Mouse (Mus musculus): ENCODE data around the gene Nrxn1. TPM values are rescaled to one million over a fixed set of nuclear protein-coding genes. Genes with fewer than 3 reads are reported as not detected.

Gene Nrxn1
- polyA plus RNA-seq, 1 experiment from 2014 or later = 4.2 TPM

DNA sequence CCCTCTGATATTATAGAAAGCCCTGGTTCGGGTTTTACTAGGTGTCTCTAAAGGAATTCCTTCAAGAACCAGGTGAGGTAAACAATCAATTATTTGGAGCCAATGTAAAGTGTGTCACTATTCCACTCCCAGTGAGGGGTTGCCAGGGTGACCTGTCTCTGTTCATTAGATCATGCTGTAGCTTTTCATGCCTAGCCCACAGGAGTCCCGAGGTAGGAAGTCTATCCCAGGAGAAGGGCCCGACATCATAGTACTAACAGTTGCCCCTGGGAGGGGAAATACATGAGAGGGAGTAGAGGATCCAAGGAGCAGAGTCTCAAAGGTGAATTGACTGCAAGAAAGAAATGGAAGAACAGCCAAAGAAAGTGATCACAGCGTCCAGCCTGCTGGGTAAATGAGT, 639.6 kb downstream of the Nrxn1 start:
- DNase-seq (ENCODE audit: low spot score) = no peak
- peaks cover 40% of the 10 kb centered on the region for H3K27me3 ChIP-seq (replicated peaks; ENCODE audit: control insufficient read depth, insufficient read depth, low read length)
- WGBS = 63% methylated on average over 4 of the region's 4 CpGs
- no peak overlapping the region for H3K9ac ChIP-seq (ENCODE audit: low read length)
- H3K4me2 ChIP-seq (ENCODE audit: low read length) = no peak overlapping the region
- H3K4me3 ChIP-seq (ENCODE audit: low read depth, low read length) = no peak overlapping the region
- 0 out of 2 replicates have a peak, but pooled peaks cover 4% of the 10 kb centered on the region for H3K4me1 ChIP-seq (replicated peaks; ENCODE audit: control insufficient read depth, insufficient read depth, low read length)
- H3K9me3 ChIP-seq (ENCODE audit: control insufficient read depth, low read length) = no peaks in the 10 kb centered on the region
- H3K27ac ChIP-seq (ENCODE audit: low read depth) = no peak overlapping the region
- H3K36me3 ChIP-seq (ENCODE audit: control insufficient read depth, insufficient read depth, low read length) = no peaks in the 10 kb centered on the region
- no peak for ATAC-seq (replicated peaks; ENCODE audit: low FRiP score, low TSS enrichment, low read depth)

DNA sequence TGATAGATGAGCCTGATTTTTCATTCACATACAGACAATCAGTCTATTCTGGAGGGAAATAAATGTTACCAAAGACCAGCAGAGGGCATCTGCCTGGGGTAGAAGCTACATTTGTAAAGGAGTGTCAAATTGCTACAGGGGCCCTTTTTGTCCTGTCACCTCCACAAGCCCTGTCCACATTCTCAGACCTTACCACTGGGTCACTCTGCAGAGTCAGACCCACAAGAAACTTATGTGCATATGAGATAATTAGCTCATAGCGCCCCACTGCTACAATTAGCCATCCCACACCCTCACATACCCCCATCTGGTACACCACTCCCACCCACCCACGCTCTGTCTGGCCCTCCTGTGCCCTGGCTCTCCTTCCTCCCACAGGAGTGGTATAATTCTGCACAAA, 640.1 kb downstream of the Nrxn1 start:
- H3K27me3 ChIP-seq (replicated peaks; ENCODE audit: control insufficient read depth, insufficient read depth, low read length) = peaks cover 40% of the 10 kb centered on the region
- no peak overlapping the region for H3K4me3 ChIP-seq (ENCODE audit: low read depth, low read length)
- 69% methylated on average over 2 of the region's 2 CpGs for WGBS
- no peaks in the 10 kb centered on the region for H3K9me3 ChIP-seq (ENCODE audit: control insufficient read depth, low read length)
- H3K4me2 ChIP-seq (ENCODE audit: low read length) = no peak overlapping the region
- no peaks in the 10 kb centered on the region for H3K36me3 ChIP-seq (ENCODE audit: control insufficient read depth, insufficient read depth, low read length)
- ATAC-seq (replicated peaks; ENCODE audit: low FRiP score, low TSS enrichment, low read depth) (no peak), DNase-seq (ENCODE audit: low spot score) (no peak)
- no peak overlapping the region for H3K9ac ChIP-seq (ENCODE audit: low read length)
- 0 out of 2 replicates have a peak, but pooled peaks cover 4% of the 10 kb centered on the region for H3K4me1 ChIP-seq (replicated peaks; ENCODE audit: control insufficient read depth, insufficient read depth, low read length)
- no peak overlapping the region for H3K27ac ChIP-seq (ENCODE audit: low read depth)

DNA sequence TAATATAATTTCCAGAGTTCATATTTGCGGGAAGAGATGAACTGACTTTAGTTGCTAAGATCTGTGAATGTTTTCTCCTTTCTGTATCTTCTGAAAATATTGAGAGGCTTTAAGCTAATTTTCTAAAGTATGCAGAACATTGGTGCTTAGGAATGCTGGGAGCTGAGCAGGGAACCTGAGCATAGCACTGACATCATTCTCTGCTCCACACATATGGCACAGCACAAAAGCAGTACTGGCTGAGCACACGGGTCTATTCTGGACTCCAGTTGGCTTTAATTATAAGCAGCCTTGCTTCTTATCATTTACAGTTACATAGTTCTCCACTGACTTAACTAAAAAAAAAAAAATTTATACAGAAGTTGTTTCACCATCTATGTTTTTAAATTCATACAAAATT, 641.5 kb downstream of the Nrxn1 start:
- ATAC-seq (replicated peaks; ENCODE audit: low FRiP score, low TSS enrichment, low read depth) = no peak
- Histone ChIP-seq H3K9me3 (ENCODE audit: control insufficient read depth, low read length) (no peaks in the 10 kb centered on the region), H3K27ac (ENCODE audit: low read depth) (no peak overlapping the region), H3K9ac (ENCODE audit: low read length) (no peak overlapping the region), H3K27me3 (replicated peaks; ENCODE audit: control insufficient read depth, insufficient read depth, low read length) (peaks cover 32% of the 10 kb centered on the region), H3K4me1 (replicated peaks; ENCODE audit: control insufficient read depth, insufficient read depth, low read length) (0 out of 2 replicates have a peak, but pooled peaks cover 4% of the 10 kb centered on the region), H3K4me2 (ENCODE audit: low read length) (no peak overlapping the region), H3K36me3 (ENCODE audit: control insufficient read depth, insufficient read depth, low read length) (no peaks in the 10 kb centered on the region), H3K4me3 (ENCODE audit: low read depth, low read length) (no peak overlapping the region)
- DNase-seq (ENCODE audit: low spot score) = no peak
- 73% methylated on average over 2 of the region's 2 CpGs for WGBS

DNA sequence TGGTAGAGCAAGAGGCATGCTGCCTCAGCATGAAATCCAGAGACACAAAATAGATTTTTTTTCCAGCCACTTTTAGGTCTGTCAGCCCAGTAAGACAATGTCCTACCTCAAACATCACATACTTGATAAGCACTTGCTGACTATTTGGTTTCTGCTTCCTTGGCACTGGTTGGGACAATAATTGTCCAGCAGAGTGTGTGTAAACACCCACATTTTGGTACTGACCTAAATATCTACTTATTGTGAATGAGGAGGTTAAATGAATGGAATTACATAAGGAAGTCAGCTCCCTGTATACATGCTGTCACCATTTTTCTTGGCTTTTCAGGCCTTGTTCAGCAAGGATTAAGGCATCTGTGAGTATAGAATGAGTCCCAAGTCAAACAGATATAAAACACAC, 649.8 kb downstream of the Nrxn1 start:
- no peaks in the 10 kb centered on the region for H3K4me1 ChIP-seq (replicated peaks; ENCODE audit: control insufficient read depth, insufficient read depth, low read length)
- no peaks in the 10 kb centered on the region for H3K27me3 ChIP-seq (replicated peaks; ENCODE audit: control insufficient read depth, insufficient read depth, low read length)
- no peaks in the 10 kb centered on the region for H3K9me3 ChIP-seq (ENCODE audit: control insufficient read depth, low read length)
- DNase-seq (ENCODE audit: low spot score) (no peak), ATAC-seq (replicated peaks; ENCODE audit: low FRiP score, low TSS enrichment, low read depth) (no peak)
- H3K4me2 ChIP-seq (ENCODE audit: low read length) = no peak overlapping the region
- H3K9ac ChIP-seq (ENCODE audit: low read length) = no peak overlapping the region
- H3K27ac ChIP-seq (ENCODE audit: low read depth) = no peak overlapping the region
- no peak overlapping the region for H3K4me3 ChIP-seq (ENCODE audit: low read depth, low read length)
- no peaks in the 10 kb centered on the region for H3K36me3 ChIP-seq (ENCODE audit: control insufficient read depth, insufficient read depth, low read length)

DNA sequence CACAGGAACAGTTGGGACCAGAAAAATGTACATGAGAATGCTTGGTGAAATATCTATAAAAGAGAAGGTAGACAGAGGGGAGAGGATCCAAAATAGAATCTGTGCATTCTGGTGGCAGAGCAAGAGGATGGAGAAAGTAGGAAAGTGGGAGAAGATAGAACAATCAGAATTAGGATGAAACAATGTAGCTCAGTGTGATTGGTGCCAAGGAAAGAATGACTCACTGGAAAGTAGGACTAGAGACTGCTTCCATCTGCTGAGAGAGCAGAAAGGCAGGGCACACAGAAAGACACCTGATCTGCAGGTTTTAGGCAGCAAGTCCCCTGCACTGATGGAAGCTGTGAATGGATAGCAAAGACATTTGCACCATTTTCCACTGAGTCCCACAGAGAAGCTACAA, 657.0 kb downstream of the Nrxn1 start:
- Histone ChIP-seq H3K4me1 (replicated peaks; ENCODE audit: control insufficient read depth, insufficient read depth, low read length) (no peaks in the 10 kb centered on the region), H3K9me3 (ENCODE audit: control insufficient read depth, low read length) (no peaks in the 10 kb centered on the region), H3K27ac (ENCODE audit: low read depth) (no peak overlapping the region), H3K27me3 (replicated peaks; ENCODE audit: control insufficient read depth, insufficient read depth, low read length) (no peaks in the 10 kb centered on the region), H3K9ac (ENCODE audit: low read length) (no peak overlapping the region), H3K4me3 (ENCODE audit: low read depth, low read length) (no peak overlapping the region), H3K36me3 (ENCODE audit: control insufficient read depth, insufficient read depth, low read length) (no peaks in the 10 kb centered on the region), H3K4me2 (ENCODE audit: low read length) (no peak overlapping the region)
- no peak for DNase-seq (ENCODE audit: low spot score)
- no peak for ATAC-seq (replicated peaks; ENCODE audit: low FRiP score, low TSS enrichment, low read depth)

DNA sequence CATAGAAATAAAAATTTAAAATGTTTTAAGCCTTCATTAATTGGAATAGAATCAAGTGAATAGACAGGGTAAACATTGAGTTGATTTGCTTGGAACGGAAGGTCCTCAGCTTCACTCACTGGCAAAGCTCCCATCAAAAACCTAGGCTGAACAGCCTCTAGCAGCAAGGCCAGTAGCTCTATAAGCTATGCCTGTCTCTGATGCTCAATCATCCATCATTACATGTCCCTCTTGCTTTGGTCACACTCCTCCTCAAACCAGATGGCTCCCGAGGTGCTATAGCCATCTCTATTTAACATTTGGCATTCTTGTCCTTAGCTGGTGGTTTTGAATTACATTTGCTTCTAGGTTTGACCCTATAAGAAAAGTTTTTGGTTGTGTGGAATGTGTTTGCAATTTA, 657.5 kb downstream of the Nrxn1 start:
- Histone ChIP-seq H3K4me3 (ENCODE audit: low read depth, low read length) (no peak overlapping the region), H3K9ac (ENCODE audit: low read length) (no peak overlapping the region), H3K4me2 (ENCODE audit: low read length) (no peak overlapping the region), H3K4me1 (replicated peaks; ENCODE audit: control insufficient read depth, insufficient read depth, low read length) (no peaks in the 10 kb centered on the region), H3K27me3 (replicated peaks; ENCODE audit: control insufficient read depth, insufficient read depth, low read length) (no peaks in the 10 kb centered on the region), H3K27ac (ENCODE audit: low read depth) (no peak overlapping the region), H3K36me3 (ENCODE audit: control insufficient read depth, insufficient read depth, low read length) (no peaks in the 10 kb centered on the region), H3K9me3 (ENCODE audit: control insufficient read depth, low read length) (no peaks in the 10 kb centered on the region)
- 69% methylated on average over 2 of the region's 2 CpGs for WGBS
- ATAC-seq (replicated peaks; ENCODE audit: low FRiP score, low TSS enrichment, low read depth) (no peak), DNase-seq (ENCODE audit: low spot score) (no peak)

DNA sequence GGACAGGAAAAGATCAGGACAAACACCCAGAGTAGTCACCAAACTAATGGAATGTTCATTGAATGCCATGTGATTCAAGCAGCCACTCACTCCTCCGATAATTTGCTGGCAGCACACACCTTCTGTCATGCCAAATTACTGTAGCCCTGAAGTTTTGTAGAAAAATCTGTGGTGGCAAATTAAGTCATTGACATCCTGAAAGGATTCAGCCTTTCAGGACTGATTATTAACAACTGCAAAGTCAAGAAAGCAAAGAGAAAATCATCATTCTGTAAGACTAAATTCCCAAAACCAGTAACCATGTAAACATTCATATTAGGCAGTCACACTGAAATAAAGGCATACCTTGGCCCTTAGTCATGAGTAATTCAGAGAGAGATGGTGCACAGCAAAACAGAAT, 662.7 kb downstream of the Nrxn1 start:
- Histone ChIP-seq H3K4me3 (ENCODE audit: low read depth, low read length) (no peak overlapping the region), H3K4me2 (ENCODE audit: low read length) (no peak overlapping the region), H3K9me3 (ENCODE audit: control insufficient read depth, low read length) (no peaks in the 10 kb centered on the region), H3K9ac (ENCODE audit: low read length) (no peak overlapping the region), H3K27me3 (replicated peaks; ENCODE audit: control insufficient read depth, insufficient read depth, low read length) (no peaks in the 10 kb centered on the region), H3K4me1 (replicated peaks; ENCODE audit: control insufficient read depth, insufficient read depth, low read length) (no peaks in the 10 kb centered on the region), H3K27ac (ENCODE audit: low read depth) (no peak overlapping the region), H3K36me3 (ENCODE audit: control insufficient read depth, insufficient read depth, low read length) (no peaks in the 10 kb centered on the region)
- DNase-seq (ENCODE audit: low spot score) = no peak
- 90% methylated on average over 1 of the region's 1 CpGs for whole genome bisulfite sequencing
- ATAC-seq (replicated peaks; ENCODE audit: low FRiP score, low TSS enrichment, low read depth) = no peak

DNA sequence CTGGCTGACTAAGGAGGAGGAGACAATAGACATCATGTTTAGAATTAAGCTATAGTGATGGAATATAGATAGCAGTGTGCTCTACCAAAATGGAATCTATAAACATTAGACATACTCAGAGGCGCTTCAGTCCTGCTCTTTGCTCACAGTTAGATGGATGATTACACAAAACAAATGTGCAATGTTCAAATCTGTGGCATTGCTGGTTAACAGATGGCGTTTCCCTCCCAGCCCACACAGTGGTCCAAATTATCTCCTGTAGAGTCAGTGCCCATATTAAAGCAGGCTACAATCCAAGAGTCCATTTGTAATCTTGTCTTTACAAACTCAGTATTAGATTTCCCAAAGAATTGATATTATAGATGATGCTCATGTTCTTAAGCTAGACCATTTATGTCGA, 666.9 kb downstream of the Nrxn1 start:
- 71% methylated on average over 3 of the region's 3 CpGs for WGBS
- Histone ChIP-seq H3K4me1 (replicated peaks; ENCODE audit: control insufficient read depth, insufficient read depth, low read length) (no peaks in the 10 kb centered on the region), H3K9ac (ENCODE audit: low read length) (no peak overlapping the region), H3K4me3 (ENCODE audit: low read depth, low read length) (no peak overlapping the region), H3K27ac (ENCODE audit: low read depth) (no peak overlapping the region), H3K27me3 (replicated peaks; ENCODE audit: control insufficient read depth, insufficient read depth, low read length) (no peaks in the 10 kb centered on the region), H3K9me3 (ENCODE audit: control insufficient read depth, low read length) (no peaks in the 10 kb centered on the region), H3K36me3 (ENCODE audit: control insufficient read depth, insufficient read depth, low read length) (no peaks in the 10 kb centered on the region), H3K4me2 (ENCODE audit: low read length) (no peak overlapping the region)
- DNase-seq (ENCODE audit: low spot score) = no peak
- ATAC-seq (replicated peaks; ENCODE audit: low FRiP score, low TSS enrichment, low read depth) = no peak

DNA sequence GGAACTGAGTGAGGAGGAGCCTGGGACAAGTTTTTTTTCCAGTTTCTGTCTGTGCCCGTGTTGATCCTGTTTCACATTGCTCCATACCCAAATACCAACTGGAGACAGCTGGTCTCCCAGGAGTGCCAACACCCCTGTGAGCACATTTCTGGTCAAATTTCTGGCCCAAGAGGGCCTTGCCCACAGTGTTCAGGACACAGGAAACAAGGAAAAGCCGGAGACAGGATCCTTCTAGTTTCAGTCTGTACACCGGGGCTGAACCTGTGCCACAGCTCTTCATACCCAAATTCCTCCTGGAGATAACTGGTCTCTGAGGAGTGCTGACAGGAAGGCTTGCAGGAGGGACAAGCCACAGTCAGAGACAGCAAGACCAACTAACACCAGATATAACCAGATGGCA, 670.3 kb downstream of the Nrxn1 start:
- no peaks in the 10 kb centered on the region for H3K36me3 ChIP-seq (ENCODE audit: control insufficient read depth, insufficient read depth, low read length)
- H3K9ac ChIP-seq (ENCODE audit: low read length) = no peak overlapping the region
- no peak for ATAC-seq (replicated peaks; ENCODE audit: low FRiP score, low TSS enrichment, low read depth)
- no peak overlapping the region for H3K27ac ChIP-seq (ENCODE audit: low read depth)
- no peaks in the 10 kb centered on the region for H3K27me3 ChIP-seq (replicated peaks; ENCODE audit: control insufficient read depth, insufficient read depth, low read length)
- H3K4me2 ChIP-seq (ENCODE audit: low read length) = no peak overlapping the region
- DNase-seq (ENCODE audit: low spot score) = no peak
- 87% methylated on average over 3 of the region's 3 CpGs for WGBS
- H3K4me3 ChIP-seq (ENCODE audit: low read depth, low read length) = no peak overlapping the region
- H3K4me1 ChIP-seq (replicated peaks; ENCODE audit: control insufficient read depth, insufficient read depth, low read length) = no peaks in the 10 kb centered on the region
- no peaks in the 10 kb centered on the region for H3K9me3 ChIP-seq (ENCODE audit: control insufficient read depth, low read length)
